Mouse (Mus musculus) heart, adult 9 months (tissue): Measurements from ENCODE around the gene Mcm5.

ENCODE experiments used
- DNase-seq, 2 experiments: peaks; one replicate each; pipeline ENCODE4 v3.0.0; 2022; ENCODE audit warnings: low spot score in 2 of 2

Mcm5 gene

GRCm38 (mm10) chr8:75093399-75094156 is 15.8 kb upstream of the Mcm5 start, which contains the start of gene Hmox1:
Gene Hmox1, plus strand, starts transcription at chr8:75093621.
- DNase-seq, result peak; percentile 94

- no peak for DNase-seq
Observed at GRCm38 (mm10) chr8:75102956-75103355, 6.4 kb upstream of the Mcm5 start.

- DNase-seq, result no peak
Observed at GRCm38 (mm10) chr8:75103376-75103878, 5.9 kb upstream of the Mcm5 start.

GRCm38 (mm10) chr8:75108527-75109235 is 688 bp upstream of the Mcm5 start:
- peak; percentile 74 to 83 for DNase-seq

GRCm38 (mm10) chr8:75110093-75110492 is 724 bp downstream of the Mcm5 start:
- DNase-seq, result no peak

- no peak for DNase-seq
Observed at GRCm38 (mm10) chr8:75118505-75118904, 9.1 kb downstream of the Mcm5 start.

- no peak for DNase-seq
Observed at GRCm38 (mm10) chr8:75119287-75119686, 9.9 kb downstream of the Mcm5 start.

GRCm38 (mm10) chr8:75119747-75120146 is 10.4 kb downstream of the Mcm5 start:
- no peak for DNase-seq

- no peak for DNase-seq
Observed at GRCm38 (mm10) chr8:75127406-75127805, 18.0 kb downstream of the Mcm5 start.

- DNase-seq, result peak in 1 of 2 experiments; percentile 20
Observed at GRCm38 (mm10) chr8:75132485-75132884, 23.1 kb downstream of the Mcm5 start.

GRCm38 (mm10) chr8:75133399-75133798 is 24.0 kb downstream of the Mcm5 start:
- no peak for DNase-seq

GRCm38 (mm10) chr8:75134603-75135391 is 25.4 kb downstream of the Mcm5 start:
- peak; percentile 74 to 75 for DNase-seq

- DNase-seq, result no peak
Observed at GRCm38 (mm10) chr8:75135756-75136155, 26.4 kb downstream of the Mcm5 start.

GRCm38 (mm10) chr8:75136256-75136655 is 26.9 kb downstream of the Mcm5 start:
- DNase-seq, result no peak

GRCm38 (mm10) chr8:75137536-75137935 is 28.2 kb downstream of the Mcm5 start:
- DNase-seq, result no peak

- DNase-seq, result no peak
Observed at GRCm38 (mm10) chr8:75150911-75151610, 41.7 kb downstream of the Mcm5 start.

GRCm38 (mm10) chr8:75151743-75152142 is 42.4 kb downstream of the Mcm5 start:
- DNase-seq, result no peak

GRCm38 (mm10) chr8:75152505-75153082 is 43.2 kb downstream of the Mcm5 start:
- DNase-seq, result no peak

- no peak for DNase-seq
Observed at GRCm38 (mm10) chr8:75154855-75155478, 45.6 kb downstream of the Mcm5 start.

- no peak for DNase-seq
Observed at GRCm38 (mm10) chr8:75155740-75156322, 46.5 kb downstream of the Mcm5 start.
